Mouse (Mus musculus) gastrocnemius, adult 18-20 months (tissue): Measurements from ENCODE around the gene 1700010I14Rik. TPM values are rescaled to one million over a fixed set of nuclear protein-coding genes. Genes with fewer than 3 reads are reported as not detected.

ENCODE experiments used
- DNase-seq: peaks from one replicate; pipeline ENCODE4 v3.0.0; 2021; ENCODE audit warnings: low spot score
- long read RNA-seq, 2 experiments: library from polyadenylated mRNA; stranded (forward); transcript quantifications; one replicate each; pipeline ENCODE4 v2.0.0; 2021
- total RNA-seq, 2 experiments: library from RNA; stranded (reverse); gene quantifications; 2 replicates each; pipeline ENCODE4 v1.2.3; 2021

Gene 1700010I14Rik
- total RNA-seq: under 1 TPM; 0.24 to 0.30 TPM
- long read RNA-seq, experiment 1: 0 reads
- long read RNA-seq, experiment 2: 0 reads

GRCm38 (mm10) chr17:8988119-8988807, at the start of gene 1700010I14Rik:
TSS of gene 1700010I14Rik (plus strand) at chr17:8988333.
- DNase-seq: peak; percentile 73

GRCm38 (mm10) chr17:8951588-8951987, 36.5 kb upstream of the 1700010I14Rik start:
- no peak for DNase-seq

DNA sequence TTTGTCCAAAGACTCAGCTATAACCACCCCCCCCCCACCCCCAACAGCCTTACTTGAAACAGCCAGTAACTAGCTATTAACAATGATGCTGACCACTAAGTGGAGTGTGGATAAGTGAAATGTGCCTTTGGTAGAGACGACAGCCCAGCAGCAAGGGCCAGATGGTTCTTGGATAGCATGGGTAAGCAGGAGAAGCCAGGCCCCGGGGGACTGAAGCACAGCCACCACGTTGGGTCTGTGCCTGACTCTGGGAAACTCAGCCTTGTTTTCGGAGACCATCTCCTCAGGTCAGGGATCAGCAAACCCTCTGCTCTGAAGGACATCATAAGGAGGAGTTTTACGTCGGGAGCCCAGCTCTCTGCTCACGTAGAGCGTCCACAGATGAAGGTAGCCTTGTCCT, 35.2 kb upstream of the 1700010I14Rik start:
- DNase-seq: no peak

GRCm38 (mm10) chr17:8958125-8958524, 30.0 kb upstream of the 1700010I14Rik start:
- DNase-seq: no peak

- DNase-seq: no peak
Observed at GRCm38 (mm10) chr17:8960386-8960785, 27.7 kb upstream of the 1700010I14Rik start.

- no peak for DNase-seq
Observed at GRCm38 (mm10) chr17:8961097-8961496, 27.0 kb upstream of the 1700010I14Rik start.

DNA sequence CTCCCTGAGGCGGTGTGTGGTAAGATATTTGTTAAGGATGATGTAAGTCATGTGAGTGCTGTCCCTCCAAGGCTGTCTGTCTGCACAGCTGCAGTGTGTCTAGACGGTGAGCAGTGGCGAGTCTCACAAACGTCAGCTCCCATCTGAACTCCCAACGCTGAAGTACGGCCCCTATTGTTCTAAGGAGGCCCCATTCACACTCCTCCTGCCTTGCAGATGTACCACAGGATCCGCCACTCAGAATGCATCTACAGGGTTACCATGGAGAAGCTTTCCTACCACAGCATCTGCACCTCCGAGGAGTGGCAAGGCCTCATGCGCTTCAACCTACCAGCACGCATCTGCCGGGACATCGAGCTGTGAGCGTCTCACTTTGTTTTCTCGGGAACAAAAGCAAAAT, 26.5 kb upstream of the 1700010I14Rik start:
- no peak for DNase-seq

DNA sequence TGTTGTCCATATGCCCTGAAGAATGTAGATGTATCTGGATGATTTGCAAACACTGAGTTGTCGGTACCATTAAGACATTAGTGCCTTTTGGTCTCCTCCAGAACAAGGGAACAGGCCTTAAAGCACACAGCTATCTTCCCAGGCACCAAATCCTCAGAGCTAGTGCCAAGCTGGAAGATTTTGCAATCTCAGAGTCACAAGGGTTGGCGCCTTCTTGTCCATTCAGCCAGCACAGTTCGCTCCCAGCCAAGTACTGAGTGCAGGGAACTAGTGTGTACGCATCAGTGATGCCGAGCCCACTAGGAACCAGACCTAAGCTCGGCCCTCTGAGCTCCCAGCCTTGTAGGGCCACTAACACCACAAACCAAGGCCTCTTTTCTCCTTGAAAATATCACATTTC, 23.0 kb upstream of the 1700010I14Rik start:
- DNase-seq: no peak

GRCm38 (mm10) chr17:8972152-8972854, 15.8 kb upstream of the 1700010I14Rik start:
- DNase-seq: no peak

GRCm38 (mm10) chr17:8973331-8973730, 14.8 kb upstream of the 1700010I14Rik start:
- DNase-seq: no peak

DNA sequence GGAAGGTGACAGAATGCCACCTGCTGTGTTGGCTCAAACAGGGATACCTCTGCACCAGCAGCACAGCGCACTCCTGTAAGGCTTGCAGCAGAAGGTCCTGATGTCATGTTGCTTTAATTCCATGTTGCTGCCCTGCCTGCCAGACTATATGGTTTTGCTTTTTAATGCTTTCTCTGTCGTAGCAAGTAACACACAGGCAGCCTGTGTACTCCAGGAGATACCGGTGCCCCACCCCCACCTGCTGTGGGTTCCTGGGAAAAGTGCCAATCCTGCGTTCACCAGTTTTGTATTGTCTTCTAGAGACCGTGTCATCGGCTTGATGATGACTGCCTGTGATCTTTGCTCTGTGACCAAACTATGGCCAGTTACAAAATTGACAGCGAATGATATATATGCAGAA, 13.7 kb upstream of the 1700010I14Rik start:
- no peak for DNase-seq

DNA sequence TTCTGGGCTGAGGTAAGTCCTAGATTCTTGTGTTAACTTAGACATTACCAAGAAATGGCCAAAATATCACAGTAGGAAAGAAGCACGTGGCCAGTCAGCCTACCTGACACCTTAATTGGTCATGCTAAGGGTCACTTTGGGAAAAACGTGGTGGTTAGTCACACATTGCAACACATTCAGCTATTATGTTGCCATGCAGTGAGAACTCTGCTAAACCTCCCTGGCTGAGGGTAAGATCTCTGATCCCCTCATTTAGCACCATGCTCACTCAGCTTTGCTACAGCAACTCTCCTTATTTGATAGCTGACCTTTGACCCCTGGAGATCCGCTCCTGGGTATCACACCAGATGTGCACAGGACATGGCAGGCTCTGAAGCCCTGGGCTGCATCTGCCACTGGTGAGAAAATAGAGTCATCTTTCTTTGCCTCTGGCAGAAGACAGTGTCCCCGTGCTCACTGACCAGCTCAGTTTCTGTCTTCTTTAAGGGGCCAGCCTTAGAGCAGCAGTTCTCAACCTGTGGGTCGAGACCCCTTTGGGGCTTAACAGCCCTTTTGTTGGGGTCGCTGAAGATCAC, 13.2 kb upstream of the 1700010I14Rik start:
- DNase-seq: no peak

DNA sequence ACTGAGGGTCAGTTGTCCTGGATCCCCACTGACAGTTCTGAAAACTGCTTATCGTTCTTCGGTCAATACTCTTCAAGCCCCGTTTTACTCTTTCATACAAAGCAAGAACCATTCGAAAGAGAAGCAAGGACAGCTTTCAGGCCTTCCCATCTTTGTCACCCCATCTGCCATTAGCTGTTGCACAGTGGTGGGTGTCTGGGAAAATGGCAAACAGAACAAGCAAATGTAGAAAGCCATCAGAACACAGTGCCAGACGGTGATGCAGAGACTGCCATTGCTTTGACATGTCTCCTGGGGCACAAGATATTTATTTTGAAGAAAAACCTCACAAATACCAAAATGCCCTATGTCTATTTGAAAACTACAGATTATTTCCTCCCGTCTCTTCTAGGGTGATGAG, 11.4 kb upstream of the 1700010I14Rik start:
- DNase-seq: no peak

DNA sequence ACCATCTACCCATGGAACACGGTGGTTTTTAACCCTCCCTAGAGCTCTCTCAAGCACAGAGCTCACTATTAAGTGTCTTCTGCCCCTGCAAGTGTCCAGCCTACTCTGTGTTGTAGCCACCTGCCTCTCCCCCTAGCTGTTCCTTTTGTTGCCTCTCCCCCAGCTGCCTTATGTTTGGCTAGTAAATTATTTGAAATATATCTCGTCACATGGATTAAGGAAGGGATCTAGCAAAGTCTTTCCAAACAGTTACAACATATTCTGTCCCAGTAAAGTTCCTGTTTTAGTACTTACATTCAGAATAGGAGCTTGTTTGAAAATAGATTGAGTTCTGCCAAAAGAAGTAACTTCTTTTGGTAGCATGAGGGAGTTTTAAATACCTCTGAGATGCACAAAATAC, 10.9 kb upstream of the 1700010I14Rik start:
- no peak for DNase-seq

GRCm38 (mm10) chr17:8983576-8983975, 4.6 kb upstream of the 1700010I14Rik start:
- no peak for DNase-seq

DNA sequence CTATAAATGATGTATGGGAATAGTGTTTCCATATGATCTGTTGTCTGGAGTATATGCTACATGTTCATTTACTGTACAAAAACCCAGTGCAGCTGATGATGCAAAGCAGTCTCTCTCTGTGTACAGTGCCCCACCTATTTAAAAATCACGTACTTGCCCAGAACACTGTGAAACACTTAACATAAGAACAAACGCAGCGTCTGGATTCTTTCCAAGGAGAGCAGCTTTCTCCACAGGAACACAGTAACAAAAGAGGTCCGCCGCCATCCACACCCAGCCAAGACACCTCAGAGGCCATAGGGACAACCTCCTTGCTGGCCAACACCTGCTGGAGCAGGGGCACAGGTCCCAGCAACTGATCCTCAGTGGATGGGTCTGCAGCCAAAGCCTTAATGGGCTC, 2.4 kb upstream of the 1700010I14Rik start:
- no peak for DNase-seq

DNA sequence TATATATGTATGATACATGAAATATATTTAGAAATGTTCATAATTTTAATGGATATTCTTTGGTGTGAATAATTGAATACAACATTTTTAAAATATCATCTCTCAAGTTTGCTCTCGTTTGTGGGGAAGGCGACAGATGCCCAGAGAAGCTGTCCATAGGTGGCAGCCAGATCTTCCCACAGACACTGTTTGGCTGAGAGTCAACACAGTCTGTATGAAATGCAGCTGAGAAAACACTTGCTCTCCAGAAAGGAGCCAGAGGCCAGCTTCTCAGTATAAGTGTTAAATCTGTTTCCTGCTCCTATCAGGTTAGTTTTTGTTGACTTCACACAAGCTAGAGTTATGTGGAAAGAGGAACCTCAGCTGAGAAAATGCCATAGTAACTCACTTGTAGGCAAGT, 1.6 kb upstream of the 1700010I14Rik start:
- no peak for DNase-seq

DNA sequence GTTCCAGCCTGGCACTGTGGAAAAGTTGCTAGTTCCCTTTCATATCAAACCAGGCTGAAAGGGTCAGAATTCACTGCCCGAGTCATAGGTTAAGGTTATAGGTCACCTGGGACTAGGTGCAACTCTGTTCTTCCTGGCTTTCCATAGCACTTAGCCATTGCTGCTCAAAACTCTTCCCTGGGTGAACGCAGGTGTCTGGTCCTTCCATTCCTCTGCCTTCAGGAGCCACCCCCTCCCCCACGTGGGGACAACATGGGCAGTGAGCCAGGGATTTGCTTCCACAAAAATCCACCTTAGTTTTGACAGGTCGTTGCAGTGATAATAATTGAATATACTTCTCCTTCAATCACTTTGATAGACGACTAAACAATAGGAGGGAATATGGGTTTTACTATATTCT, 764 bp upstream of the 1700010I14Rik start:
- DNase-seq: no peak

GRCm38 (mm10) chr17:8991160-8991559, 3.0 kb downstream of the 1700010I14Rik start:
- no peak for DNase-seq

DNA sequence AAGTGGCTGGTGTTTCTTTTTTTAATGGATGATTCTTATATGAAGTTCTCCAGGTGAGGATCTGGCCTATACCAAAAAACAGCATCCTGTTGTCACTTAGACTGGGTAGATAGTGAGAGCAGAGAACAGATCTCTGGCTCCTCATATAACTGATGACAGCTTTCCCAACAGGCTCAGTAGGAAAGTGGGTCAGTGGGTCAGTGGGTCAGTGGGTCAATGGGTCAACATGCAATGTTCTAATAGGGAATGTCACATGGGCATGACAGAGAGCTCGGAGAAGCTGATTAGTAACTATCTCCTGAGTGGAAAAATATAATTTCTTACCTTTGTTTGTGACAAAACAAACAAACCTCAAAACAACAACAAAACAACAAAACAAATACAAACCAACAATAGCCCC, 7.2 kb downstream of the 1700010I14Rik start:
- DNase-seq: no peak

GRCm38 (mm10) chr17:9002438-9002837, 14.3 kb downstream of the 1700010I14Rik start:
- DNase-seq: no peak

DNA sequence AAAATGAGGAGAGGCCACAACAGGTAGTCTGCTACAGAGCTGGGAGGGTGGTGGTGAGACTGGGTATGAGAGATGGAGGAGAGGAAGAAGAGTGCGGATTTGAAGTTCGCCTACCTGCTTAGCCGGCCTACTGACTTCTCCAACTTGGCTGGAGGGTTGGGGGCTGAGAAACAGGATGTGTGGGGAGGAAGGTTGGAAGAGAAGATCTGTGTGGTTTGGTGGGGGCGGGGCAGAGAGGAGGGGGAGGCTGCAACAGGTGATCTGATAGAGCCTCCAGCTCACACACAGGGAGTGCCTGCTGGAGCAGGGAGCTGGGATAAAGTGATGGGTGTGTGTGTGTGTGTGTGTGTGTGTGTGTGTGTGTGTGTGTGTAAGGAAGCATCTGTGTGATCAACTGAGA, 16.4 kb downstream of the 1700010I14Rik start:
- DNase-seq: no peak
